Mouse (Mus musculus) olfactory bulb, adult 2 months (tissue): ENCODE data around the gene Sema3d. TPM values are rescaled to one million over a fixed set of nuclear protein-coding genes. Genes with fewer than 3 reads are reported as not detected.

Experiments
- H3K27ac ChIP-seq: fragments of 200-500 bp; 2 replicates; pipeline ENCODE4 v1.5.1; 2012; ENCODE audit warnings: low read depth, low read length; ENCODE audit not compliant: insufficient read depth
- H3K4me1 ChIP-seq: fragments of 200-500 bp; 2 replicates; pipeline ENCODE4 v1.6.1; 2012; ENCODE audit warnings: low read length; ENCODE audit not compliant: control insufficient read depth, insufficient read depth
- H3K4me3 ChIP-seq: fragments of 200-500 bp; 2 replicates; pipeline ENCODE4 v1.5.1; 2012; ENCODE audit warnings: mild to moderate bottlenecking, low read depth, low read length, moderate library complexity; ENCODE audit not compliant: insufficient read depth
- CTCF ChIP-seq: fragments of 200-500 bp; IDR thresholded peaks from 2 replicates; pipeline ENCODE4 v1.5.1; 2012; ENCODE audit warnings: low read depth, mild to moderate bottlenecking, low read length, moderate library complexity; ENCODE audit not compliant: insufficient read depth
- POLR2A ChIP-seq: fragments of 200-500 bp; IDR thresholded peaks from 2 replicates; pipeline ENCODE4 v1.6.1; 2012; ENCODE audit warnings: mild to moderate bottlenecking, low read depth, low read length, moderate library complexity; ENCODE audit not compliant: insufficient read depth
- WGBS: fragments of 180-500 bp; shearing (Covaris S2); methylation state at CpG from one replicate; pipeline ENCODE4 v1.1.7; 2018; 5-methylcytosine and 5-hydroxymethylcytosine counted together
- polyA plus RNA-seq: library from polyadenylated mRNA; stranded (reverse); fragments of >200 nt; gene quantifications from 2 replicates; pipeline ENCODE4 v1.2.4, GENCODE M21; 2012; ENCODE audit warnings: low replicate concordance; ENCODE audit not compliant: missing spikeins, insufficient read depth, insufficient read length

Gene Sema3d
- polyA plus RNA-seq, 1 experiment = not detected

DNA sequence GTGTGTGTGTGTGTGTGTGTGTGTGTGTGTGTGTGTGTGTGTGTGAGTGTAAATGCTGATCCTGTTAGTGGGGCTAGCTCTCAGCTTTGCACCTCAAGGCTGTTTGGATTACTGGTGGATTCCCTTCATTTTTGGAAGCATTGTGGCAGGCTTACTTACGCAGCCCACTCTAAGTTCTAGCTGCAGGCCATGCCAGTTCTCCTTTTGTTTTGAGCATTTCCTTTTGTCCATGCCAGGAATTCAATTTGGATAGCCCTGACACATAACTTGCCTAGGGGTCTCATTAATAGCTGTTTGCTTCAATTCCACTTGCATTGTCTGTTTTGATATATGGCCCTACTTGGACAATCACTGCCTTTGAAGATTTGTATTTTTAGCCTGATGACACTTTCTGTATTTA, 146.6 kb downstream of the Sema3d start:
- no peaks in the 10 kb centered on the region for H3K4me1 ChIP-seq
- 91% methylated on average over 1 of the region's 1 CpGs for WGBS
- no peak overlapping the region for H3K4me3 ChIP-seq
- TF ChIP-seq CTCF = no peak
- H3K27ac ChIP-seq = no peak overlapping the region

DNA sequence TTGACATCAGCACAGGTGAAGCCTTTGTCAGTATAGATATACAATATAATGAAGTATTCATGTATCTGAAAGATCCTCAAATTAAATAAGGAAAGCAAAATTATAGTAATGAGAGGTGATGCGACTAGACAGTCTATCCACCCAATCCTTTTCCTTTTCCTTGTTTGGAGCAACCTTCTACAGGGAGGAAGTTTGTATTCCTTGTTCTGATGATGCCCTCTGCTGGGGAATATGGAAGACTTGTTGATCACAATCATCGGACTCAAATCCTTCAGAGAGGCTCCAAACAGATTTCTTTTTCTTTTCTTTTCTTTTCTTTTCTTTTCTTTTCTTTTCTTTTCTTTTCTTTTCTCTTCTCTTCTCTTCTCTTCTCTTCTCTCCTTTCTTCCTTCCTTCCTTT, 158.1 kb downstream of the Sema3d start:
- TF ChIP-seq CTCF = no peak
- TF ChIP-seq POLR2A = no peak
- 9% methylated on average over 2 of the region's 2 CpGs for WGBS
- H3K4me1 ChIP-seq = no peaks in the 10 kb centered on the region
- no peak overlapping the region for H3K4me3 ChIP-seq
- H3K27ac ChIP-seq = no peak overlapping the region

DNA sequence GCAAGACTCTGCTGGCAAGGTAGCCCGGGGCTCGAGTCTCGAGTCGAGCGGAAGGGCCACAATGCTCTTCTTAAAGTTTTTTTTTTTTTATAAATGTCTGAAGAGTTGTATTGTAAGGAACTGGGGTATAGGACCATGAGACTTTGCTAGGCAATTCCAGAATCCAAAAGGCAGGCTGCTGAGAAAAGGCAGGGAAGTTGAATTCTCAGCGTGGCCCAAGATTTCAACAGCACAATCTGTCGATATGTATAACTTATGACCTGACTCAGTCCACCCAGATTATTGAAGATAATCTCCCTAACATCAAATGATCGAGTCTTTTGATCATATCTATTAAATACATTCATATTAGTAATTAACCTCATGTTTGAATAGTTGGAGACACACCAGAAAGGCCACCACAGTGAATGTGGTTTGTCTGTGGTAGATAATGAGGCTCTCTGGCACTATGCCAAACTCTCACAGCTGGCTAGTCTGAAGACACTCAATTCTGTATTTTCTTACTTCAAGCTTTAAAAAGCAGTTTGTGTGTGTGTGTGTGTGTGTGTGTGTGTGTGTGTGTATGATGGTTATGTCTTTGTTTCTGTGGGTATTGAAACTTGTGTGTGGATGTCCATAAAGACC, 166.0 kb downstream of the Sema3d start:
- no peak for TF ChIP-seq CTCF
- no peak for TF ChIP-seq POLR2A
- Histone ChIP-seq H3K4me3 (no peak overlapping the region), H3K27ac (no peak overlapping the region), H3K4me1 (no peaks in the 10 kb centered on the region)
- WGBS = 70% methylated on average over 8 of the region's 8 CpGs

DNA sequence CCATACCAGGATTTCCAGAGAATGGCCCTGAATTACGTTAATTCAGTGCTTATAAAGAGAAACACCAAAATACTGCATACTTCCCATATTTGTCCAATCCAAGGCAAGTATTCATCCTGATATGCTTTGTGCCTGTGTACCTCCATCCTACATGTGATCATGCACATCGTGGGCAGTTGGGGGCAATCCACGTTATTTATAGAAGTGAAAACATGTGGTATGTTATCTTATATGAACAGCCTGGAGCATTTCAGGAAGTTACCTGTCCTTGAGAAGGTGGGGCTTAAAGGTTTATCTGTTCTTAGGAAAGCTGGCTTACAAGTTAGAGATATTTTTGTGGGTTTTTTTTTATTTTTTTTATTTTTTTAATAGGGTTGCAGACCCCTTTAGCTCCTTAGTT, 172.2 kb downstream of the Sema3d start:
- Histone ChIP-seq H3K4me1 (no peaks in the 10 kb centered on the region), H3K27ac (no peak overlapping the region), H3K4me3 (no peak overlapping the region)
- 90% methylated on average over 3 of the region's 3 CpGs for WGBS
- TF ChIP-seq POLR2A = no peak

DNA sequence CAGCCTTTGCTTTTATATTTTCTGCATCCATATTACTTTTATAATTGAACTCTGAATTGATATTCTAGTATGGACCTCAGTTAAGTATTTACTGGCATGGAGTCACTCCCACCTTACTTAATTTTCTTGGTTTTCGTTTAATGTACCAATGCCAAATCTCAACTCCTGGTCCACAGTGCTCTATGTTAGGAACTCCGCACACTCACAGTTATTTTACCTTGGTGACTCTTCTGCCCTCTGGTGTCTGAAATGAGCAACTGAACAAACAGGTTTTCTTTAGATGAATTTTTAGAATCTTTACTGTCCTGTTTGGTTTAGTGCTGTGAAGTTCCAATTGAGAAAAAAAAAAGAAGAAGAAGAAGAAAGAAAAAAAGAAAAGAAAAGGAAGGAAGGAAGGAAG, 174.7 kb downstream of the Sema3d start:
- no peak overlapping the region for H3K27ac ChIP-seq
- TF ChIP-seq CTCF = no peak
- no peak for TF ChIP-seq POLR2A
- H3K4me3 ChIP-seq = no peak overlapping the region
- no peaks in the 10 kb centered on the region for H3K4me1 ChIP-seq
- 49% methylated on average over 2 of the region's 2 CpGs for WGBS

DNA sequence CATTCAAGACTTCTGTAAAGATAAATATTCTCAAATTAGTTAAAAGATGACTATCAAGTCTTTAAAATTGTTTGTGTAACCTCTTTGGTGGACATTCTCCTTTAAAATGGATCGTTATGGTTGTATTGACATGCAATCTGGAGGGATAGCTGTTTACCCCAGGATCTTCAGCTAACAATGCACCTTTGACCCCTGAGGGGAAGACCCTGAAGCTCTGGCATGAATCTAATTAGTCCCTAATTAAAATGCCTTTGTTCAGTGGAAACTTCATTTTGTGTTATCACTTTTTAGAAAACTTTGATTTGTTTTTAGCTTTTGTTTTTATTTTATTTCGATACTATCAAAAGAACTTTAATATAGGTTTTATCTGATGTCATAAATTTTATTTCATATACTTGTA, 178.6 kb downstream of the Sema3d start:
- WGBS = 19% methylated on average over 2 of the region's 2 CpGs

DNA sequence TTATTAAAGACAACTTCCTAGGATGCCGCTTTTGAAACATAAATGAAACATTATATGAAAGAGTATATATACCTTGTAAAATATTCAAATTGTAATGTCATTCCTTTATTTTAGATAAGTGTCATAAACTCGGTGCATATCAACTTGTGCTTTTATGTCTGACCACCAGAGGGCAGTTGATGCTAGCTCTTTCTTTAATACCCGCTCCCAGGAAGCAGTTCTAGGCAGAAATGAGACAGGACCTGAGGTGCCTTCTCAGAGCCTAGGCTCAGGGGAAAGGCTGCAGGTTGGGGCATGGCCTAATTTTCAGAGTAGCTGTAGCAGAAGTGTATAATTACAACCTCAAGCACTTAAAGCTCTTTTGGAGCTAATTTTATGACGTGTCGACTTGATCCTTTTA, 179.0 kb downstream of the Sema3d start:
- 36% methylated on average over 5 of the region's 5 CpGs for WGBS
- Histone ChIP-seq H3K4me1 (no peaks in the 10 kb centered on the region), H3K4me3 (no peak overlapping the region), H3K27ac (no peak overlapping the region)
- TF ChIP-seq CTCF (0 out of 2 replicates have a peak, but pooled peaks have one; percentile 11), POLR2A (no peak)

More for the DNA sequence above, 178.6 kb downstream of the Sema3d start:
- no peak for TF ChIP-seq CTCF
- no peak for TF ChIP-seq POLR2A
- H3K4me1 ChIP-seq = no peaks in the 10 kb centered on the region
- H3K4me3 ChIP-seq = no peak overlapping the region
- H3K27ac ChIP-seq = no peak overlapping the region

DNA sequence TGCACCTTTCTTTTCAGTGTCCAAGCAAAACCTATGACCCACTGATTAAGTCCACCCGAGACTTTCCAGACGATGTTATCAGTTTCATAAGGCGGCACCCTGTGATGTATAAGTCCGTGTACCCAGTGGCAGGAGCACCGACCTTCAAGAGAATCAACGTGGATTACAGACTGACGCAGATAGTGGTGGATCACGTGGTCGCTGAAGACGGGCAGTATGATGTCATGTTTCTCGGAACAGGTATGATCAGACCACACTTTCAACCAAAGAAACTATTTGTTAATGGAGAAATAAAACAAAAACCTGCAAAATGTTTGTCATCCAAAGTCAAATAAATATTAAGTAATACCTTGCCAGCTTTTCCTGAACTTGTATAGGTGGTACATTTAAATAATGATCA, 179.9 kb downstream of the Sema3d start:
- TF ChIP-seq POLR2A (no peak), CTCF (no peak)
- H3K4me1 ChIP-seq = no peaks in the 10 kb centered on the region

DNA sequence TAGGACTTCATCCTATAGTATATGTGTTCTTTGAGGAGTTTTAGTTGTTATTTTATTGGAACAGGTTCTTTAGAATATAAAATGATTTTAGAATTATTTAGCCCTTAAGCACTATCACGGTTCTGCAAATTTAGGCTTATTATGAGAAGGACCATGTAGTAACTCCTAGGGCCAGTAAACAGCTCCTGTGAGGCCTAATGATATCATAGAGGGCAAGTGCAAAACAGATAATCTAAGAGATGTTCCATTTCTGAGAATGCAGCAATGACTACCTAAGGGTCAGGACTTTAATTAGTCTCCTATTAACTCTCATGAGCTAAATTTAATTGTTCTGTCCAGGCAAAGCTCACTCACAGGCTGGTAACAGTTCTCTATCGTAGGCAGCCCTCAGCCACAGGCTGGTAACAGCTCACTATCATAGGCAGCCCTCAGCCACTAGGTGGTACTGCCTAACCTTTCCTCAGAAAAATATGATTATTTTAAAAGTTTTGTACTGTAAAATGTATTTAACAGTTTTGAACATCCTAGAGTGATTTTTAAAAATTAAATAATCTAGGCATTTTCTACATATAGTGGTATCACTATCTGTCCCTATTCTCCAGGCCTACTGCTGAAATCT, 181.5 kb downstream of the Sema3d start:
- 71% methylated on average over 2 of the region's 2 CpGs for WGBS
- TF ChIP-seq POLR2A (no peak), CTCF (no peak)
- no peak overlapping the region for H3K27ac ChIP-seq

More for the DNA sequence above, 179.9 kb downstream of the Sema3d start:
- no peak overlapping the region for H3K4me3 ChIP-seq
- WGBS = 93% methylated on average over 11 of the region's 11 CpGs
- H3K27ac ChIP-seq = no peak overlapping the region

More for the DNA sequence above, 181.5 kb downstream of the Sema3d start:
- Histone ChIP-seq H3K4me1 (no peaks in the 10 kb centered on the region), H3K4me3 (no peak overlapping the region)
